Mouse (Mus musculus) G1E (cell line): ENCODE measurements at regions not wholly inside any gene's neighbourhood (a gene's known extent, or its start where the extent isn't known, plus 50 kb on each side); places are given as distances from the start of the nearest gene placed in this dataset.

Experiments
- ATAC-seq: 2 replicates; pipeline ENCODE4 v1.8.0; 2016; ENCODE audit warnings: mild to moderate bottlenecking; ENCODE audit not compliant: insufficient number of reproducible peaks, poor library complexity, low FRiP score, severe bottlenecking; ENCODE audit errors: extremely low read depth
- DNase-seq: peaks from one replicate; pipeline ENCODE4 v3.0.0; 2012; ENCODE audit warnings: low spot score
- H3K27me3 ChIP-seq: 2 replicates; pipeline ENCODE4 v1.6.1; 2012; ENCODE audit warnings: mild to moderate bottlenecking, low read length, inconsistent platforms; ENCODE audit not compliant: insufficient read depth
- H3K36me3 ChIP-seq: replicated peaks from 2 replicates; pipeline ENCODE3; 2012; ENCODE audit warnings: mild to moderate bottlenecking, inconsistent platforms
- H3K4me1 ChIP-seq: 2 replicates; pipeline ENCODE4 v1.6.1; 2012; ENCODE audit warnings: low read depth, low read length, inconsistent platforms, mixed read lengths; ENCODE audit not compliant: insufficient read depth
- H3K4me3 ChIP-seq: 2 replicates; pipeline ENCODE4 v1.5.1; 2012; ENCODE audit warnings: low read depth, mild to moderate bottlenecking, inconsistent platforms, low read length, moderate library complexity, mixed read lengths
- H3K9me3 ChIP-seq: replicated peaks from 2 replicates; pipeline ENCODE4 v1.6.1; 2012; ENCODE audit warnings: inconsistent platforms
- CTCF ChIP-seq: IDR thresholded peaks from 2 replicates; pipeline ENCODE4 v1.5.1; 2012; ENCODE audit warnings: low read depth, low read length, inconsistent platforms, mixed read lengths
- GATA1 ChIP-seq: IDR thresholded peaks from 2 replicates; pipeline ENCODE4 v1.6.1; 2012; ENCODE audit warnings: borderline replicate concordance, low read length, inconsistent platforms, mixed read lengths
- GATA2 ChIP-seq: IDR thresholded peaks from 2 replicates; pipeline ENCODE4 v1.6.1; 2012; ENCODE audit warnings: low read depth, low read length, inconsistent platforms, borderline replicate concordance
- POLR2AphosphoS5 ChIP-seq: IDR thresholded peaks from 2 replicates; pipeline ENCODE4 v1.6.1; 2012; ENCODE audit warnings: low read depth, low read length, inconsistent platforms; ENCODE audit not compliant: insufficient replicate concordance
- TAL1 ChIP-seq: conservative IDR thresholded peaks from 2 replicates; pipeline ENCODE4 v1.6.1; 2012; ENCODE audit warnings: low read depth, low read length, inconsistent platforms, mixed read lengths

- TF ChIP-seq POLR2AphosphoS5 (no peak), GATA1 (no peak), TAL1 (no peak), CTCF (no peak), GATA2 (no peak)
- ATAC-seq: no peak
- Histone ChIP-seq H3K4me1 (no peaks in the 10 kb centered on the region), H3K4me3 (no peak overlapping the region), H3K36me3 (no peaks in the 10 kb centered on the region), H3K27me3 (no peaks in the 10 kb centered on the region), H3K9me3 (peaks cover 62% of the 10 kb centered on the region)
- no peak for DNase-seq
Observed at GRCm38 (mm10) chr6:140976989-140977388, 247.9 kb downstream of the Gm11077 start.

- Histone ChIP-seq H3K36me3 (no peaks in the 10 kb centered on the region), H3K4me3 (no peak overlapping the region), H3K27me3 (no peaks in the 10 kb centered on the region), H3K9me3 (peaks cover 39% of the 10 kb centered on the region), H3K4me1 (no peaks in the 10 kb centered on the region)
- DNase-seq: no peak
- TF ChIP-seq GATA2 (no peak), GATA1 (no peak), TAL1 (no peak), POLR2AphosphoS5 (no peak), CTCF (no peak)
- no peak for ATAC-seq
Observed at GRCm38 (mm10) chr6:140983610-140984009, 254.5 kb downstream of the Gm11077 start.

- ATAC-seq: no peak
- Histone ChIP-seq H3K27me3 (no peaks in the 10 kb centered on the region), H3K4me1 (no peaks in the 10 kb centered on the region), H3K36me3 (no peaks in the 10 kb centered on the region), H3K9me3 (peaks cover 36% of the 10 kb centered on the region), H3K4me3 (no peak overlapping the region)
- no peak for DNase-seq
- TF ChIP-seq CTCF (no peak), GATA1 (no peak), GATA2 (no peak), TAL1 (no peak), POLR2AphosphoS5 (no peak)
Observed at GRCm38 (mm10) chr6:140984249-140984648, 255.2 kb downstream of the Gm11077 start.

GRCm38 (mm10) chr6:140993643-140994580 is 255.2 kb upstream of the Pde3a start:
- Histone ChIP-seq H3K4me1 (no peaks in the 10 kb centered on the region), H3K27me3 (no peaks in the 10 kb centered on the region), H3K36me3 (no peaks in the 10 kb centered on the region), H3K4me3 (no peak overlapping the region), H3K9me3 (peaks cover 37% of the 10 kb centered on the region)
- no peak for ATAC-seq
- no peak for TF ChIP-seq TAL1
- no peak for TF ChIP-seq GATA1
- TF ChIP-seq CTCF: no peak
- no peak for TF ChIP-seq POLR2AphosphoS5
- no peak for TF ChIP-seq GATA2
- DNase-seq: no peak

- DNase-seq (no peak), ATAC-seq (no peak)
- H3K36me3 ChIP-seq: no peaks in the 10 kb centered on the region
- no peaks in the 10 kb centered on the region for H3K27me3 ChIP-seq
- TF ChIP-seq TAL1 (no peak), CTCF (no peak), GATA1 (no peak), GATA2 (no peak), POLR2AphosphoS5 (no peak)
- H3K9me3 ChIP-seq: peaks cover 39% of the 10 kb centered on the region
- no peaks in the 10 kb centered on the region for H3K4me1 ChIP-seq
- H3K4me3 ChIP-seq: no peak overlapping the region
Observed at GRCm38 (mm10) chr6:140995340-140996135, 253.5 kb upstream of the Pde3a start.

GRCm38 (mm10) chr6:140998069-140998468 is 251.0 kb upstream of the Pde3a start:
- ATAC-seq: no peak
- no peaks in the 10 kb centered on the region for H3K36me3 ChIP-seq
- no peak overlapping the region for H3K4me3 ChIP-seq
- peaks cover 27% of the 10 kb centered on the region for H3K9me3 ChIP-seq
- DNase-seq: no peak
- no peak for TF ChIP-seq POLR2AphosphoS5
- no peak for TF ChIP-seq CTCF
- no peak for TF ChIP-seq GATA2
- no peak for TF ChIP-seq GATA1
- no peak for TF ChIP-seq TAL1
- no peaks in the 10 kb centered on the region for H3K4me1 ChIP-seq
- no peaks in the 10 kb centered on the region for H3K27me3 ChIP-seq
